Mouse (Mus musculus): ENCODE results near the gene Cblc. TPM values are rescaled to one million over a fixed set of nuclear protein-coding genes. Genes with fewer than 3 reads are reported as not detected.

Cblc gene
- total RNA-seq, 2 experiments from 2014 or later: not detected

Other genes with a start within 250 kb of the Cblc start
- 100 to 1,000 TPM; 113 to 120 TPM for gene Ppp1r37, start 233.7 kb downstream of the Cblc start, total RNA-seq (2021)
- gene Zfp296, start 219.5 kb downstream of the Cblc start, total RNA-seq (2021): under 1 TPM; 0.33 to 0.75 TPM
- gene Gemin7, start 219.2 kb downstream of the Cblc start, total RNA-seq (2021): 10 to 100 TPM; 44.2 to 46.1 TPM
- gene Clasrp, start 192.3 kb downstream of the Cblc start, total RNA-seq (2021): 100 to 1,000 TPM in 1 of 2 experiments, 10 to 100 TPM in 1; 90.1 to 103 TPM
- 10 to 100 TPM in 1 of 2 experiments, 1 to 10 TPM in 1; 7.3 to 10.2 TPM for gene Relb, start 167.4 kb downstream of the Cblc start, total RNA-seq (2021)
- gene Clptm1, start 131.8 kb downstream of the Cblc start, total RNA-seq (2021): 100 to 1,000 TPM; 131 to 144 TPM
- gene Apoc2, start 118.9 kb downstream of the Cblc start, total RNA-seq (2021): not detected
- not detected for gene Gm44805, start 115.4 kb downstream of the Cblc start, total RNA-seq (2021)
- not detected for gene Apoc4, start 115.3 kb downstream of the Cblc start, total RNA-seq (2021)
- 1 to 10 TPM; 4.6 to 5.7 TPM for gene Apoc1, start 104.1 kb downstream of the Cblc start, total RNA-seq (2021)
- gene Apoe, start 97.6 kb downstream of the Cblc start, total RNA-seq (2021): 1,000 to 10,000 TPM; 2,147 to 2,303 TPM
- 100 to 1,000 TPM; 110 to 115 TPM for gene Tomm40, start 81.4 kb downstream of the Cblc start, total RNA-seq (2021)
- 1 to 10 TPM; 5.2 to 5.8 TPM for gene Nectin2, start 46.3 kb downstream of the Cblc start, total RNA-seq (2021)
- 1 to 10 TPM; 9.5 to 9.8 TPM for gene Bcam, start 25.8 kb downstream of the Cblc start, total RNA-seq (2021)
- 1 to 10 TPM in 1 of 2 experiments, under 1 TPM in 1; 0.32 to 1.4 TPM for gene Bcl3, start 26.0 kb upstream of the Cblc start, total RNA-seq (2021)
- gene Gm19345, start 55.2 kb upstream of the Cblc start, total RNA-seq (2021): 1 to 10 TPM; 1.2 to 1.9 TPM
- not detected for gene Ceacam16, start 64.5 kb upstream of the Cblc start, total RNA-seq (2021)
- not detected for gene Ceacam19, start 91.2 kb upstream of the Cblc start, total RNA-seq (2021)
- 10 to 100 TPM; 11.5 to 14.9 TPM for gene Pvr, start 124.4 kb upstream of the Cblc start, total RNA-seq (2021)
- not detected for gene Igsf23, start 153.9 kb upstream of the Cblc start, total RNA-seq (2021)
- gene Ceacam20, start 168.6 kb upstream of the Cblc start, total RNA-seq (2021): not detected
- not detected for gene Nlrp9b, start 194.7 kb upstream of the Cblc start, total RNA-seq (2021)

Data from layer of hippocampus, postnatal 36 days (tissue).